Mouse (Mus musculus) small intestine, adult 2 months (tissue): ENCODE measurements at regions not wholly inside any gene's neighbourhood (a gene's known extent, or its start where the extent isn't known, plus 50 kb on each side); places are given as distances from the start of the nearest gene placed in this dataset.

Experiments
- H3K27ac ChIP-seq: fragments of 200-500 bp; 2 replicates; pipeline ENCODE4 v1.5.1; 2012; ENCODE audit warnings: low read depth, low read length, control low read depth, inconsistent platforms; ENCODE audit not compliant: insufficient read depth
- H3K27me3 ChIP-seq: fragments of 200-500 bp; 2 replicates; pipeline ENCODE4 v1.6.1; 2012; ENCODE audit warnings: mild to moderate bottlenecking, moderate library complexity, low read length, inconsistent platforms; ENCODE audit not compliant: control insufficient read depth, insufficient read depth
- H3K36me3 ChIP-seq: fragments of 200-500 bp; 2 replicates; pipeline ENCODE4 v1.6.1; 2012; ENCODE audit warnings: mild to moderate bottlenecking, low read length, control low read depth, inconsistent platforms; ENCODE audit not compliant: control insufficient read depth, insufficient read depth
- H3K4me1 ChIP-seq: fragments of 200-500 bp; 2 replicates; pipeline ENCODE4 v1.6.1; 2012; ENCODE audit warnings: low read length, inconsistent platforms, mixed read lengths; ENCODE audit not compliant: control insufficient read depth, insufficient read depth, insufficient read length
- H3K4me3 ChIP-seq: fragments of 200-500 bp; 2 replicates; pipeline ENCODE4 v1.5.1; 2012; ENCODE audit warnings: low read depth, mild to moderate bottlenecking, control low read depth, inconsistent platforms, low read length, moderate library complexity
- CTCF ChIP-seq: fragments of 200-500 bp; IDR thresholded peaks from 2 replicates; pipeline ENCODE4 v1.5.1; 2012; ENCODE audit warnings: low read depth, mild to moderate bottlenecking, control low read depth, inconsistent platforms, low read length, moderate library complexity, mixed read lengths; ENCODE audit not compliant: insufficient replicate concordance, insufficient read length; ENCODE audit errors: extremely low read depth
- POLR2A ChIP-seq: fragments of 200-500 bp; IDR thresholded peaks from 2 replicates; pipeline ENCODE4 v1.6.1; 2012; ENCODE audit warnings: low read depth, mild to moderate bottlenecking, control low read depth, inconsistent platforms, low read length, moderate library complexity
- WGBS: fragments of 180-500 bp; shearing (Covaris S2); methylation state at CpG from one replicate; pipeline ENCODE4 v1.1.7; 2018; 5-methylcytosine and 5-hydroxymethylcytosine counted together

DNA sequence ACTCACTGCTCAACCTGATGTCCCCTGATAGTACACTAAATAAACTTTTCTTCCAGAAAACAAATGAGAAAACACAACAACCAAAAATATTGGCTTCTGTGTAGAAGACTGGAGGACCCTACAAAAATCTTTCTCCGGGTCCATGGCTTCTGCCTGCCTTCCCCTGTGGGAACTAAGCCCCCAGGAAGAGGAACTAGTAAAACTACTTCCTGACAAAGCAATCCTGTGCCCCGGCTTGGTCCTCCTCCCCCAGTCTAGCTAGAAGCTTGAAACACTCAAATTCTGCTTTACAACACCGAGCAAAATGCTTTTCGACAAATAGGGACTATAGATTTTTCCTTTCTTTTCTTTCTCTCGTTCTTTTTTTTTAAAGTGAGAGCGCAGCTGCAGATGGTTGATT lies 51.3 kb upstream of the Mki67 start:
- Histone ChIP-seq H3K4me3 (no peak overlapping the region), H3K36me3 (no peaks in the 10 kb centered on the region), H3K27me3 (no peaks in the 10 kb centered on the region), H3K4me1 (no peaks in the 10 kb centered on the region), H3K27ac (no peak overlapping the region)
- WGBS: 63% methylated on average over 6 of the region's 6 CpGs
- TF ChIP-seq POLR2A (no peak), CTCF (no peak)

DNA sequence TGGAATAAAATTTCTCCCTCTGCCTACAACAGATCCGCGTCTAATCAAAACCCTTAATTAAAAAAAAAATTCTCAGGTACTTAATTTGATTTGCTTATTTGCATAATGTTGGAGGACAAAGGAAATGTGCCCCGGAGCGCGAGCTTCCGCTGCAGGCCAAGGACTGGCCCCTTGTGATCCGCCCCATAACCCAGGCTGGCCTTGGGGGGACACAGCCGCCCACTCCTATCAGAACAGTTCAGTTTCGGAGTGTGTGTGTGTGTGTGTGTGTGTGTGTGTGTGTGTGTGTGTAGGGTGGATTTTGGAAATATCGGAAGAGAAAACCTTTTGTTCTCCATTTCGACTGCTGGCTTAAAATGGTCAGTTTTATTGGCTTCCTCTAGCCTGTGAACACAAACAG lies 51.9 kb upstream of the Mki67 start:
- H3K4me1 ChIP-seq: no peaks in the 10 kb centered on the region
- 88% methylated on average over 11 of the region's 11 CpGs for WGBS
- TF ChIP-seq CTCF (no peak), POLR2A (no peak)
- no peaks in the 10 kb centered on the region for H3K27me3 ChIP-seq
- no peak overlapping the region for H3K27ac ChIP-seq
- no peak overlapping the region for H3K4me3 ChIP-seq
- H3K36me3 ChIP-seq: no peaks in the 10 kb centered on the region

DNA sequence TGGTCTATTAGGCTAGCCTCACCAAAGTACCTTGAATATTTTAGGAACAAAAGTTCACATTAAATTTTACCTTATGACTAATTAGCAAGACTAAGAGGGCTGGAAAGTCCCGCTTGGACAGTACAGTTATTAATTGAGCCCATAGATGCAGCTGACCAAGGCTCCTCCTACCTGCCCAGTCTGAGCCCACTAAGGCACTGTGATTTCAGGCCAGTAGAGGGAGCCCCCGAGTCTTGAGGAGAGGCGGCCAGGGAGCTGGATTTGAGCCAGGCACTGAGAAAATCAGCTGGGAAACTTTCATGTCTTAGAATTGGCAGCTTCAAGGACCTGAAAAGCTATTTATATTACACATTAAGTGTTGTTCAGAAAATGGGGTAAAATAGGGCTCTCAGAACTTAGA lies 52.4 kb upstream of the Mki67 start:
- TF ChIP-seq CTCF (peak; percentile 85), POLR2A (no peak)
- 7% methylated on average over 3 of the region's 3 CpGs for WGBS
- Histone ChIP-seq H3K27ac (no peak overlapping the region), H3K36me3 (no peaks in the 10 kb centered on the region), H3K4me3 (no peak overlapping the region), H3K27me3 (no peaks in the 10 kb centered on the region), H3K4me1 (no peaks in the 10 kb centered on the region)

DNA sequence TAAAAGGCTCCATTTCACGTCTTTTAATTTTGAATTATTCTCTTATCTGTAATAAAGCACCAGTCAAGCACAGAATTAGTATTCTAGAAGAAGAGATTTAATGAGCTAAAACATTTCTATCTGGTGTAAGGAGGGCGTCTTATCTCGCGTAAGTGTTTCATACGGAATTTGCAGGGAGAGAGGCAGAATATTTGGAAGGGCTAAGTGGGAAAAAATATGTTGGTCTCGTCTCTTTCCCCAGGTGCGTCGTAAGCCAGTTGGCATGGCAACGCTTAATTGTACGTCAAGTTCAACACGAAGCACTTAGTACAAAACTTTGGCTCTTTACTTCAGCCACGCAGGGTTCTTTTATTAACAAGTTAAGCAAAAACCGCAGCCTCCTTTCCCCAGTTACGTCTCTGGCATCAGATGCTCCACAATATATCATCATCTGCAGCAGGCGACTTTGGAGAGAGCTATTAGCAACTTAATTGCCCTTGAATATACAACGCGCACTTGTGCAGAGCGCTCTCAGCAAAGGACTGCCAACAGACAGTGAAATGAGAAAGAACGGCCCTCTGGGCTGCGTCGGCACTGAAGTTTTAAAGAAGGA lies 53.0 kb upstream of the Mki67 start:
- no peaks in the 10 kb centered on the region for H3K36me3 ChIP-seq
- H3K4me3 ChIP-seq: no peak overlapping the region
- H3K4me1 ChIP-seq: no peaks in the 10 kb centered on the region
- no peaks in the 10 kb centered on the region for H3K27me3 ChIP-seq
- 61% methylated on average over 21 of the region's 21 CpGs for WGBS
- no peak for TF ChIP-seq POLR2A
- no peak for TF ChIP-seq CTCF
- H3K27ac ChIP-seq: no peak overlapping the region

DNA sequence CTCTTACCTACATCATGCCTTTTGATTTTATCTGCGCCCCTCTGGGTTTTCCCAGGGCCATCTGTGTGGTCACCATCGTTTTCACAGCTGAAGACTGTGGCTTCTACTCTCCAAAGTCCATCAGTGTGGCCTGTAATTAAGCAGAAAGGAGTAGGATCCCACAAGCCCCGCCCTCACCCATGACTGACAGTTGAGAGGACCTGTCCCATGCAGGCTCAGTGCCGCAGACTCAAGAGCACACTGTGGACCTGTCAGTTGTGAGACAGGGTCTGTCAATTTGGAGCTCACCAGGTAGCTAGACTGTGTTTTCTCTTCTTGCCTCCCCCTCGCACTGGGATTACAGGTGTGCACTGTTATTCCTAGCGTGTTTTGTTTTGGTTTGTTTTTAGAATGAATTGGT lies 53.9 kb upstream of the Mki67 start:
- Histone ChIP-seq H3K27ac (no peak overlapping the region), H3K36me3 (no peaks in the 10 kb centered on the region), H3K4me3 (no peak overlapping the region), H3K4me1 (no peaks in the 10 kb centered on the region), H3K27me3 (no peaks in the 10 kb centered on the region)
- WGBS: 61% methylated on average over 6 of the region's 6 CpGs
- no peak for TF ChIP-seq POLR2A
- no peak for TF ChIP-seq CTCF

DNA sequence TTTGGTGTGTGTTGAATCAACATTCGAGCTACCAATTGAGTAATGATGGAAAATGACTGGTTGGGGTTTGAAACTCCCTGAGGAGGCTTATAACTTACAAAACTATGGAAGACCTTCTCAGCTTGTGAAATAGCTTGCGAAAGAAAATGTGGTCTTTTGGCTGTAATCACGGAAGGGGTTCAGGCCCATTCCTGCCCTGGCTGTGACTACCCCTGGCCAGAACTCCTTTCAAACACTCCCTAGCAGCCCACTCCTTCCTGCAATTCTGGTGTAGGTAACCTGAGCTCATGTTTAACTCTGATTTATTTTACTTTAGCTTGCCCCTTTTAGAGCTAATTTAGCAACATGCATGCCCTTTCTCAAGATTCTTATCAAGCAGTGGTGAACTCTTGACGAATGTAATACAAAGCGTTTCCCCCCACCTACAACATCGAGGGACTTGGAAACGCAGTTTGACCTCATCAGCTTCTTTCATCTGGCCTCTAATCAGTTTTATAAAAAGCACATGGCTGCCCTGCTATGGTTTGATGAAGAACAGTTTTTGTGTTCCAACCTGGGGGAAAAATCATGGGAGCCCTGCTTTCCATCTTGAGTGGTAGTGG lies 59.8 kb upstream of the Mki67 start:
- no peak overlapping the region for H3K27ac ChIP-seq

DNA sequence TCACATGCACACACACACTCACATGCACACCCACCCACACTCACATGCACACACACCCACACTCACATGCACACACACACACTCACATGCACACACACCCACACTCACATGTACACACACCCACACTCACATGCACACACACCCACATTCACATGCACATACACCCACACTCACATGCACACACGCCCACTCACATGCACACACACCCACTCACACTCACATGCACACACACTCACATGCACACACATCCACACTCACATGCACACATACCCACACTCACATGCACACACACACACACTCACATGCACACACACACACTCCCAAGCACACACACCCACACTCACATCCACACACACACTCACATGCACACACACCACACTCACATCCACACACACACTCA lies 74.0 kb upstream of the Mki67 start:
- Histone ChIP-seq H3K36me3 (no peaks in the 10 kb centered on the region), H3K27ac (no peak overlapping the region), H3K27me3 (no peaks in the 10 kb centered on the region), H3K4me1 (no peaks in the 10 kb centered on the region), H3K4me3 (no peak overlapping the region)
- no peak for TF ChIP-seq CTCF
- TF ChIP-seq POLR2A: no peak
- 93% methylated on average over 1 of the region's 1 CpGs for whole genome bisulfite sequencing

More for the DNA sequence above, 59.8 kb upstream of the Mki67 start:
- H3K4me1 ChIP-seq: no peaks in the 10 kb centered on the region
- WGBS: 70% methylated on average over 7 of the region's 7 CpGs
- no peaks in the 10 kb centered on the region for H3K36me3 ChIP-seq
- TF ChIP-seq CTCF (no peak), POLR2A (no peak)
- H3K4me3 ChIP-seq: no peak overlapping the region
- H3K27me3 ChIP-seq: no peaks in the 10 kb centered on the region
